Mouse (Mus musculus): Measurements from ENCODE around the gene Fam240b.

Fam240b gene

DNA sequence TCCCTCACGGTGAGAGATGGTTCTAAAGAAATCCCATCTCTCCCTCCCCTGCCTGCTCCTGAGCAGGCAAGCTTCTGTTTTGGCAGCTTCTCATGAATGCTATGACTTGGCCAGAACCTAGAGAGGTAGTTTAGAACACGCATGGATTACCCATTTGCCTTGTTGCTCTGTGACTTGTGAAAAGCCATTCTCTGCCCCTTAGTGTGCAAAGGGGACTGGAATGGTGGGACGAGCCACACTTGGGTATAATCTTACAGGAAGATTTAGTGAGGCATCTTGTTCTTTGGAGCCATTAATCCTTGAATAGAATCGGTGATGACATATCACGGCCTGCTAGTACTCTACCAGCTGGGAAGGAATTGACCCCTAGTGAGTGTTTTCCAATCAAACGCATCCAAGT lies at the start of gene Fam240b:
Gene Fam240b (minus strand): TSS at position 101 of the 400 bp plus-strand sequence.
- no peak for TF ChIP-seq GATA4 (IDR thresholded peaks at IDR 0.05; ENCODE audit: insufficient replicate concordance, low read length)

GRCm38 (mm10) chr13:64530139-64530538 lies 32.5 kb upstream of the Fam240b start:
- TF ChIP-seq GATA4 (IDR thresholded peaks at IDR 0.05; ENCODE audit: insufficient replicate concordance, low read length), result no peak

GRCm38 (mm10) chr13:64526515-64527285 lies 29.1 kb upstream of the Fam240b start:
- TF ChIP-seq GATA4 (IDR thresholded peaks at IDR 0.05; ENCODE audit: insufficient replicate concordance, low read length), result no peak

DNA sequence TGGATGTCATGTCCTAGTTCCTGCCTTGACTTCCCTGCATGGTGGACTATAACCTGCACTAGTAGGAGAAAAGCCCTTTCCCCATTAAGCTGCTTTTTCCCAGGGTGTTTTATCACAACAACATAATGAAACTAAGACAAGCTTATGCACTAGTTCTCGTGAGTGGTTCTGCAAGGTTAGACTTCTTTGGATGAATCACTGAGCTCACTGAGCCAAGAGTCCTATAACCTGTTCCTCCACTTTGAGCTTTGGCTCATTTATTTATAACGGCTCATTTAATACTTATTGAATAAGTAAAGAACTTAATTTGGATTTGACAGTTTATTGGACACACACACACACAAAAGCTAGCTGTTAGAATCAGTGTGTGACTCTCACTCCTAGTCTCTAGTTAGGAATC lies 16.7 kb upstream of the Fam240b start:
- TF ChIP-seq GATA4 (IDR thresholded peaks at IDR 0.05; ENCODE audit: insufficient replicate concordance, low read length), result no peak

- TF ChIP-seq GATA4 (IDR thresholded peaks at IDR 0.05; ENCODE audit: insufficient replicate concordance, low read length), result no peak
Measured at GRCm38 (mm10) chr13:64511616-64512015, 14.0 kb upstream of the Fam240b start.

DNA sequence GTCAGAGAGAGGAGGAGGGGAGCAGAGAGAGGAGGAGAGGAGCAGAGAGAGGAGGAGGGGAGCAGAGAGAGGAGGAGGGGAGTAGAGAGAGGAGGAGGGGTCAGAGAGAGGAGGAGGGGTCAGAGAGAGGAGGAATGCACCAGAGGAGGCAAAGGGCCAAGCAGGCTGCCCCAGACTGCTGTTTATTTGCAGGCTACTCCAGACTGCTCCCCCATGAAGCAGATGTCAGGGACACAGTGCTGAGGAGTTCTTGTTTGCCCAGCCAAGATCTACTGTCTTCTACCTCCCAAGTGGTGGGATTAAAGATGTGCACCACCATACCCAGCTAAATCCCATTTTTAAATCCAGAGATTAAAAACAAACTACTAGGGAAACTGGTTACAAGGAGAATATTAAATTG lies 9.8 kb upstream of the Fam240b start:
- no peak for TF ChIP-seq GATA4 (IDR thresholded peaks at IDR 0.05; ENCODE audit: insufficient replicate concordance, low read length)

- no peak for TF ChIP-seq GATA4 (IDR thresholded peaks at IDR 0.05; ENCODE audit: insufficient replicate concordance, low read length)
Measured at GRCm38 (mm10) chr13:64502833-64503232, 5.2 kb upstream of the Fam240b start.

GRCm38 (mm10) chr13:64493586-64493985 lies 4.0 kb downstream of the Fam240b start:
- no peak for TF ChIP-seq GATA4 (IDR thresholded peaks at IDR 0.05; ENCODE audit: insufficient replicate concordance, low read length)

GRCm38 (mm10) chr13:64489886-64490285 lies 7.7 kb downstream of the Fam240b start:
- no peak for TF ChIP-seq GATA4 (IDR thresholded peaks at IDR 0.05; ENCODE audit: insufficient replicate concordance, low read length)

GRCm38 (mm10) chr13:64479960-64480359 lies 17.6 kb downstream of the Fam240b start:
- TF ChIP-seq GATA4 (IDR thresholded peaks at IDR 0.05; ENCODE audit: insufficient replicate concordance, low read length), result no peak

DNA sequence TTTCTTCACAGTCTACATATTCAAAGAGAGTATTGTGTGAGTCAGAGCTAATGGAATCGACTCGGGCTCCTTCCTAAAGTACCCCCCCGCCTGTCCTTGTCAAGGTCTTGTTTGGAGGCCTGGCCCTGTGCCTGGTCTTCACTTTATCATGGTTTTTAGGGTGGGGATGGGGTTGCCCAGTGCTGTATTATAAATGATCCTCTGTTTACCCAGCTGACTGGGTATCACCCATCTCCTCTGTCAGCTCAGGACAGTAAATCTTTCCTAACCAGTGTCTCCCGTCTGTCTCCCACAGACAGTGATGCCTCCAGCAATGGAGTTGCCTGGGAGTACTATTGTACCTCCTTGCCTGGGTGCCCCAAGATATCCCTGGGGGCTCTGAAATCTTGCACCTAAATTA lies 19.6 kb downstream of the Fam240b start:
- TF ChIP-seq GATA4 (IDR thresholded peaks at IDR 0.05; ENCODE audit: insufficient replicate concordance, low read length), result no peak

- no peak for TF ChIP-seq GATA4 (IDR thresholded peaks at IDR 0.05; ENCODE audit: insufficient replicate concordance, low read length)
Measured at GRCm38 (mm10) chr13:64467886-64468285, 29.7 kb downstream of the Fam240b start.

- no peak for TF ChIP-seq GATA4 (IDR thresholded peaks at IDR 0.05; ENCODE audit: insufficient replicate concordance, low read length)
Measured at GRCm38 (mm10) chr13:64465166-64465565, 32.4 kb downstream of the Fam240b start.

DNA sequence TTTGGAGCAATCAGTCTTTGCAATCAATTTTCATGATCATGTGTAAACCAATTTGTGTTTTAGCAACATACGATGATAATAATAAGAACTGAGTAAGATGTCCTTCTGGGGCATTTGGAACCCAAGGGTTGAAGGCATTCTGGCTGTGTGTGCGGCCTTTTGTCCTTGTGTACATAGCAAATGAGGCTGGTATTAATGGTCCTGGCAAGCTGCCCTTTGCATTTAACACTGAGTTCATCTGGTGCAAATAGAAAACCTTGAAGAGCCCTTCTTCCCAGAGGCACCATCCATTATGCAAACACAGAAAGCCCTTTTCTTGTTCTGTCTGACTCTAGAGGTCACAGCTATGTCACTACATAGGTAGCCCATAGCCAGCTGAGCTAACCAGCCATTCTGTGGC lies 35.0 kb downstream of the Fam240b start:
- no peak for TF ChIP-seq GATA4 (IDR thresholded peaks at IDR 0.05; ENCODE audit: insufficient replicate concordance, low read length)

DNA sequence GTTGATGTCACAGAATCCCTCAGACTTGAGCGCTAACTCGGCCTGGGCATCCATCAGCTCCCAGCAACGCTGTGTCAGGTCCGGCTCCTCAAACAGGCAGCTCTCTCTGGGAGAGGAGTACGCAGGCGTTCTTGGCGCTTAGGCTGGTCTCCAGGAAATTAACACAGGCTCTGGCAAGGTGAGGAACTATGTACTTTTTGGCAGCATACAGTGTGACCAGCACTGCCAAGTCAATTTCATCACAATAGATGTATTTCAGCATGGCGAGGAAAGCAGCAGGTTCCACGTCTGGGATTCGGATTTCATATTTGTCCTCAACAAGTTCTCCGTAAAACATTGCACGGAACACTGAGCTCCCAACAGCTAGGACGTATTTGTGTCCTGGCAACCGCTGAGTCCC lies 39.4 kb downstream of the Fam240b start:
- TF ChIP-seq GATA4 (IDR thresholded peaks at IDR 0.05; ENCODE audit: insufficient replicate concordance, low read length), result no peak

GRCm38 (mm10) chr13:64450001-64450794 lies 47.4 kb downstream of the Fam240b start:
- no peak for TF ChIP-seq GATA4 (IDR thresholded peaks at IDR 0.05; ENCODE audit: insufficient replicate concordance, low read length)
